Mouse (Mus musculus): ENCODE results near the gene Unkl. TPM values are rescaled to one million over a fixed set of nuclear protein-coding genes. Genes with fewer than 3 reads are reported as not detected.

The Unkl gene
- total RNA-seq, 1 experiment from 2014 or later: 22.5 TPM

Other genes with a start within 250 kb of the Unkl start
- gene Jpt2, start 227.7 kb upstream of the Unkl start, total RNA-seq (2017): 13.4 to 14.4 TPM (median 14.2 TPM) in 3 replicates
- 10.3 to 23.9 TPM (median 11.2 TPM) in 3 replicates for gene Cramp1l, start 172.6 kb upstream of the Unkl start, total RNA-seq (2017)
- gene Ift140, start 172.3 kb upstream of the Unkl start, total RNA-seq (2017): 11.7 to 13.0 TPM (median 12.6 TPM) in 3 replicates
- gene Tmem204, start 104.8 kb upstream of the Unkl start, total RNA-seq (2017): not detected in 3 replicates
- gene Telo2, start 72.4 kb upstream of the Unkl start, total RNA-seq (2017): 13.3 to 21.2 TPM (median 17.5 TPM) in 3 replicates
- not detected in 3 replicates for gene Ptx4, start 67.6 kb upstream of the Unkl start, total RNA-seq (2017)
- 16.3 to 21.8 TPM (median 20.8 TPM) in 3 replicates for gene Clcn7, start 55.0 kb upstream of the Unkl start, total RNA-seq (2017)
- gene Ccdc154, start 25.9 kb upstream of the Unkl start, total RNA-seq (2017): not detected in 3 replicates
- not detected in 3 replicates for gene Gm38655, start 12.9 kb upstream of the Unkl start, total RNA-seq (2017)
- 7.0 to 11.0 TPM (median 9.3 TPM) in 3 replicates for gene BC003965, start 3.8 kb upstream of the Unkl start, total RNA-seq (2017)
- 27.2 to 58.6 TPM (median 49.2 TPM) in 3 replicates for gene Gnptg, start 51.7 kb downstream of the Unkl start, total RNA-seq (2017)
- gene Tsr3, start 51.8 kb downstream of the Unkl start, total RNA-seq (2017): 24.6 to 33.5 TPM (median 27.9 TPM) in 3 replicates
- gene Baiap3, start 68.0 kb downstream of the Unkl start, total RNA-seq (2017): 31.6 to 146 TPM (median 34.3 TPM) in 3 replicates
- gene Ube2i, start 86.2 kb downstream of the Unkl start, total RNA-seq (2017): 278 to 334 TPM (median 296 TPM) in 3 replicates
- 2.8 TPM in 1 of 3 replicates, not detected in the others for gene Prss34, start 110.0 kb downstream of the Unkl start, total RNA-seq (2017)
- not detected in 3 replicates for gene Prss28, start 120.2 kb downstream of the Unkl start, total RNA-seq (2017)
- not detected in 3 replicates for gene Prss29, start 130.3 kb downstream of the Unkl start, total RNA-seq (2017)
- not detected in 3 replicates for gene Tpsab1, start 157.2 kb downstream of the Unkl start, total RNA-seq (2017)
- not detected in 3 replicates for gene Tpsb2, start 177.9 kb downstream of the Unkl start, total RNA-seq (2017)
- not detected in 3 replicates for gene Tpsg1, start 180.9 kb downstream of the Unkl start, total RNA-seq (2017)
- gene Cacna1h, start 245.4 kb downstream of the Unkl start, total RNA-seq (2017): 0.48 to 0.97 TPM in 2 of 3 replicates, not detected in the other

Data from monocyte, adult 5-6 weeks (primary cell).